Mouse (Mus musculus) megakaryocyte, embryonic 14.5 days (primary cell): ENCODE data around the gene Gstm3.

ENCODE experiments used
- FLI1 ChIP-seq: IDR thresholded peaks from 2 replicates; pipeline ENCODE4 v1.6.1; 2012; ENCODE audit warnings: low read length, inconsistent platforms, mixed read lengths
- GATA1 ChIP-seq: IDR thresholded peaks from 3 replicates; pipeline ENCODE4 v1.6.1; 2012; ENCODE audit warnings: mixed read lengths, low read length, inconsistent platforms, borderline replicate concordance

GRCm38 (mm10) chr3:107986041-107986562 lies 17.0 kb upstream of the Gstm3 start, which contains the start of gene Gstm2:
- TF ChIP-seq GATA1 (no peak), FLI1 (no peak)
